Mouse (Mus musculus): ENCODE measurements around the gene Aptx.

DNA sequence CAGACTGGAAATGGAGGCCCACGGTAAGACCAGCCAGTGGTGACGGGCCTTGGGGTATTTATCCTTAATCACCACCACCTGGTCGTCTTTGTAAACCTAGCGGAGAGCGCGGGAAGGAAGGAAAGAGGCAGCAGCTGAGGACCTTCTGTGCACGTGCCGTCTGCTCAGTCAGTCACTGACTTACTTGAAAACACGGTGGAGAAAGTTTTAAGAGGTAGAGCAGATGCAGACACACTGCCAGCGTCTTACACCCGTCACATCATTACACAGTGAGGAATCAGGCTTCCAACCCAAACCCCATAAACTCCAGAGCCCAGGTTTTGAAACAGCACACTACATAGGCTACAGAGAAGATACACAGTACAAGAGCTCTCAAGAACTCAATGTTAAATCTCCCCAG lies 11.9 kb downstream of the Aptx start:
- TF ChIP-seq CTCF (IDR thresholded peaks at IDR 0.05; ENCODE audit: control insufficient read depth, insufficient read depth, insufficient replicate concordance, low read depth, low read length) (no peak), POLR2A (IDR thresholded peaks at IDR 0.05; ENCODE audit: control insufficient read depth, low read depth, low read length) (no peak)
